Mouse (Mus musculus) limb, embryonic 15.5 days (tissue): ENCODE results near the gene Opcml. TPM values are rescaled to one million over a fixed set of nuclear protein-coding genes. Genes with fewer than 3 reads are reported as not detected.

ENCODE experiments used
- ATAC-seq: fragments of 200-750 bp; cut with Nextera tagmentation; 2 replicates; pipeline ENCODE4 v1.8.0; 2017; ENCODE audit warnings: low read depth, moderate TSS enrichment; ENCODE audit not compliant: insufficient number of reproducible peaks, low FRiP score, low TSS enrichment
- H3K27ac ChIP-seq: fragments of 300-500 bp; sonication (generic); 2 replicates; pipeline ENCODE4 v1.5.1; 2015; ENCODE audit warnings: moderate library complexity, mild to moderate bottlenecking, inconsistent platforms
- H3K27me3 ChIP-seq: fragments of 300-500 bp; sonication (generic); 2 replicates; pipeline ENCODE4 v1.6.1; 2015; ENCODE audit warnings: inconsistent platforms
- H3K36me3 ChIP-seq: fragments of 300-500 bp; sonication (generic); 2 replicates; pipeline ENCODE4 v1.6.1; 2015; ENCODE audit warnings: inconsistent platforms
- H3K4me1 ChIP-seq: fragments of 300-500 bp; sonication (generic); 2 replicates; pipeline ENCODE4 v1.6.1; 2015; ENCODE audit warnings: inconsistent platforms
- H3K4me2 ChIP-seq: fragments of 300-500 bp; sonication (generic); 2 replicates; pipeline ENCODE4 v1.6.1; 2015; ENCODE audit warnings: mild to moderate bottlenecking, inconsistent platforms
- H3K4me3 ChIP-seq: fragments of 300-500 bp; sonication (generic); 2 replicates; pipeline ENCODE4 v1.5.1; 2015; ENCODE audit warnings: mild to moderate bottlenecking, inconsistent platforms
- H3K9ac ChIP-seq: fragments of 300-500 bp; sonication (generic); 2 replicates; pipeline ENCODE4 v1.6.1; 2015; ENCODE audit warnings: inconsistent platforms
- H3K9me3 ChIP-seq: fragments of 300-500 bp; sonication (generic); 2 replicates; pipeline ENCODE4 v1.6.1; 2016; ENCODE audit warnings: inconsistent platforms
- WGBS: fragments of 180-500 bp; shearing (Covaris S2); methylation state at CpG from one replicate; pipeline ENCODE4 v1.1.7; 2015; 5-methylcytosine and 5-hydroxymethylcytosine counted together
- polyA plus RNA-seq: library from polyadenylated mRNA; unstranded; fragments of >200 nt; fragmentation: Nextera tagmentation; extraction: Ambion mirVana; gene quantifications from 2 replicates; pipeline ENCODE4 v1.2.1, GENCODE M21; 2015

Gene Opcml
- polyA plus RNA-seq, 1 experiment from 2014 or later = 4.9 TPM

DNA sequence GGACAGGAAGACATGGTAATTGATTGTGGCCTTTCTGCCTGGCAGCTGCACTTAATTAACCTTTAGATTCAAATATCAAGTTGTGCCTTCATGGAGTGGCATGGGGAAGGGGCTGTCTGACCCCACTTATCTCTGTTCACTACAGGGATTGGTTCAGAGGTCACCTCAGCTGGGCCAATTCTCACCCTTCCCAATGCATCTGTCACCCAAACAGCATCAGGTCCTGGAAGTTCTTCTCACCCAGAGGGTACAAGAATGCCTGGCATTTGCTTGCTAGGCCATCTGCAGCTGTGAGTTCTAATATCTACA lies 516.5 kb downstream of the Opcml start:
- Histone ChIP-seq H3K36me3 (no peaks in the 10 kb centered on the region), H3K4me2 (no peak overlapping the region), H3K27me3 (no peaks in the 10 kb centered on the region), H3K9me3 (no peaks in the 10 kb centered on the region), H3K4me3 (no peak overlapping the region), H3K4me1 (no peaks in the 10 kb centered on the region), H3K27ac (no peak overlapping the region), H3K9ac (no peak overlapping the region)
- ATAC-seq = no peak

DNA sequence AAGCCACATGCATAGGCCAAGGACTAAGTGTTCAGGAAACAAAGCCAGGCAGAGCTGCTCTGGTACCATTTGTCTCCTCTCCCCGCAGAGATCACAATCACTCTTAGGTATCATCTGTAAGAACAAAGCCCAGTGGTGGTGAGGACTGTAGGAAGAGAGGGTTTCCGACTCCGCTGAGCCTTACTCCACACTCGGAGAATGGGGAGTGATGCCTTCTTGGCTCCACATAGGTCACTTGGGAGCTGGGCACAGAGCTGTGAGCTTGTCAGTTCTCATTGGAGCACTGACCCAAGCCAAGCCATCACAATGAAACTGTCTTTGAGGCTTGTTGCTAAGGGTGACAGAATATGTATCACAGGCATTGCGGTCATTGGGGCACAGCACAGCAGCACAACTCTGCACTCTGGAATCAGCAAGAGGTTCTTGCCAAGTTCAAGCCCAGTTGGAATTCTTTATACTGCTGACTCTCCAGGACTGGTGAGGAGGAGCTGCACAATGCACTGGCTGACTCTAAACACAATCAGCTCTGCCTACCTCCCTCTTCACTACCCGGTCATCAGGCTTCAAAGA lies 517.0 kb downstream of the Opcml start:
- Histone ChIP-seq H3K36me3 (no peaks in the 10 kb centered on the region), H3K9me3 (no peaks in the 10 kb centered on the region), H3K4me2 (no peak overlapping the region), H3K9ac (no peak overlapping the region), H3K4me1 (no peaks in the 10 kb centered on the region), H3K27ac (no peak overlapping the region), H3K27me3 (no peaks in the 10 kb centered on the region), H3K4me3 (no peak overlapping the region)
- 74% methylated on average over 6 of the region's 6 CpGs for WGBS
- ATAC-seq = no peak

DNA sequence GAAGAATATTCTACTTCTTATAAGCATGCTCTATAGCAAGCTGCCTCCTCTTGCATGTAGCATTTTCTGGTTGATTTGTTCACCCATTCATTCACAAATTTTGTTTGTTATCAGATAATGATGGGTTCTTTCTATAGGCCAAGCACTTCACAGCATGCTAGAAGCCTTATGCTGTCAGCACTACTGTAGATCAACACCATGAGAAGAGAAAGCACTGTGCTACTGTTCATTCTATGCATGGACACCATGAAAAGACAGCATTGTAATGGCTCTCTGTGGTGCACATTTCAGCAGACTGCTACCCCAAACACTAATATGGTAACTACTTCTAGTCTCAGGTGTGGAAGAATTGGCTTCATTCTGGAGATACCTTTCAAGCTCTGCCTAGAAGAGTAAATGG lies 527.3 kb downstream of the Opcml start:
- no peak overlapping the region for H3K4me2 ChIP-seq
- no peaks in the 10 kb centered on the region for H3K4me1 ChIP-seq

DNA sequence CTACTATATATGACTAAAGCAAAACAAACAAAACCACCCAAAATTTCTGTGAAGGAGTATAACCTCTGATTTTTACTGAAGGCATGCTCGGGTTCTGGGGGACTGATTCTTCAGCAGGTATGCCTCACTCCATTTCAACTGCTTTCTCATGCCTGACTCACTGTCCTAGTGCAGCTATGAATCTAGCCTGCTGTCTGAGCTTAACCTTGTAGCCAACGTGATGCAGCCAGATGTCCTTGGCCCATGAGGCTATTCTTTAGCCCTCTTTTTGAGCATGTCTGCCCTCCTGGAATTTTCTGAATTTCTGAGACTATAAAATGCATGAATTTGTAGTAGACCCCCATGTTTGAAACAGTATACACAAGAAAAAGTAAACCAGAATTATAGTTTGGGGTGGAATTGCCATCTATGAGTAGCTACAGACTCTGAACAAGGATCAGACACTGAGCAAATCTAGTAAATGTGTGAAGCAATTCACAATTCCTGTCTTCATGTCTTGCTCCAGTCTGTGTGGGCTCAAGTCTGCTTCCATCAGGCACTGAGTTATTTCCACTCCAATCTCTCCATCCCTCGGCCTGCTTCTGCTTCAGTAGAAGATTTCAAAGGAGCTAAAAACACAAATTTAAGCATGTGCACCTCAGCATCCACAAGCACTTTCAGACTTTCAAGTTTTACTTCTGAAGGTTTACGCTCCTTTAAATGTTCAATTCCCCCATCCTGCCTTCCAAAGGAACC lies 528.6 kb downstream of the Opcml start:
- H3K4me3 ChIP-seq = no peak overlapping the region
- H3K4me2 ChIP-seq = no peak overlapping the region
- no peak for ATAC-seq
- H3K36me3 ChIP-seq = no peaks in the 10 kb centered on the region
- H3K9ac ChIP-seq = no peak overlapping the region
- no peaks in the 10 kb centered on the region for H3K27me3 ChIP-seq
- 74% methylated on average over 4 of the region's 4 CpGs for WGBS
- H3K4me1 ChIP-seq = no peaks in the 10 kb centered on the region
- H3K9me3 ChIP-seq = no peaks in the 10 kb centered on the region
- H3K27ac ChIP-seq = no peak overlapping the region

More for the DNA sequence above, 527.3 kb downstream of the Opcml start:
- no peak for ATAC-seq
- no peaks in the 10 kb centered on the region for H3K9me3 ChIP-seq
- H3K4me3 ChIP-seq = no peak overlapping the region
- H3K9ac ChIP-seq = no peak overlapping the region
- H3K27me3 ChIP-seq = no peaks in the 10 kb centered on the region
- H3K36me3 ChIP-seq = no peaks in the 10 kb centered on the region
- no peak overlapping the region for H3K27ac ChIP-seq

- no peak overlapping the region for H3K4me3 ChIP-seq
- H3K9me3 ChIP-seq = no peaks in the 10 kb centered on the region
- H3K4me2 ChIP-seq = no peak overlapping the region
- no peaks in the 10 kb centered on the region for H3K27me3 ChIP-seq
- no peak for ATAC-seq
- no peak overlapping the region for H3K27ac ChIP-seq
- no peaks in the 10 kb centered on the region for H3K4me1 ChIP-seq
- H3K36me3 ChIP-seq = no peaks in the 10 kb centered on the region
- 81% methylated on average over 1 of the region's 1 CpGs for WGBS
- no peak overlapping the region for H3K9ac ChIP-seq
These were observed 529.2 kb downstream of the Opcml start for GRCm38 (mm10) chr9:28319802-28320201.

- ATAC-seq = no peak
These were observed 537.4 kb downstream of the Opcml start for GRCm38 (mm10) chr9:28327985-28328384.

GRCm38 (mm10) chr9:28328434-28328833 lies 537.9 kb downstream of the Opcml start:
- ATAC-seq = no peak
- H3K4me2 ChIP-seq = no peak overlapping the region
- H3K36me3 ChIP-seq = no peaks in the 10 kb centered on the region
- no peaks in the 10 kb centered on the region for H3K4me1 ChIP-seq
- no peak overlapping the region for H3K9ac ChIP-seq
- H3K4me3 ChIP-seq = no peak overlapping the region
- H3K9me3 ChIP-seq = no peaks in the 10 kb centered on the region
- no peak overlapping the region for H3K27ac ChIP-seq
- H3K27me3 ChIP-seq = no peaks in the 10 kb centered on the region
- 80% methylated on average over 2 of the region's 2 CpGs for WGBS

More at GRCm38 (mm10) chr9:28327985-28328384, 537.4 kb downstream of the Opcml start:
- no peaks in the 10 kb centered on the region for H3K27me3 ChIP-seq
- no peak overlapping the region for H3K9ac ChIP-seq
- 27% methylated on average over 4 of the region's 4 CpGs for WGBS
- no peaks in the 10 kb centered on the region for H3K36me3 ChIP-seq
- H3K4me2 ChIP-seq = no peak overlapping the region
- no peaks in the 10 kb centered on the region for H3K9me3 ChIP-seq
- no peak overlapping the region for H3K4me3 ChIP-seq
- no peaks in the 10 kb centered on the region for H3K4me1 ChIP-seq
- H3K27ac ChIP-seq = no peak overlapping the region

DNA sequence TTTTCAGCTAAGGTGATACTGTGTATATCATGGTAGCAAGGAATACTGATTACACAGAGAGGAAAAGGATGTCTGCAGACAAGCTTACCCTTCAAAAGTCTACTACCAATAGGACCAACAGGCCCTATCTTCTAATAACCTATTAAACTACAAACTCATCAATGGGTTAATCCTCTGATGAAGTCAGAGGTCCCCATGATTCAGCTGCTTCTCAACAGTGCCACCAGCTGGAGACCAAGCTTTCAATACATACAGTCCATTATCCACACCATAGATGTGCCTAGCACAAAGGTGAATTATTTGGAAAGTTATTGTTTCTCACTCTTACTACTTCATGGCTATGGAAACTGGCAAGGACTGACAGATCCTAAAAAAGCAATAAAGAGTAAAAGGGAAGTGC lies 538.9 kb downstream of the Opcml start:
- H3K4me3 ChIP-seq = no peak overlapping the region
- H3K9ac ChIP-seq = no peak overlapping the region
- H3K4me2 ChIP-seq = no peak overlapping the region
- no peaks in the 10 kb centered on the region for H3K36me3 ChIP-seq
- no peaks in the 10 kb centered on the region for H3K27me3 ChIP-seq
- no peak for ATAC-seq
- H3K9me3 ChIP-seq = no peaks in the 10 kb centered on the region
- H3K27ac ChIP-seq = no peak overlapping the region
- H3K4me1 ChIP-seq = no peaks in the 10 kb centered on the region

DNA sequence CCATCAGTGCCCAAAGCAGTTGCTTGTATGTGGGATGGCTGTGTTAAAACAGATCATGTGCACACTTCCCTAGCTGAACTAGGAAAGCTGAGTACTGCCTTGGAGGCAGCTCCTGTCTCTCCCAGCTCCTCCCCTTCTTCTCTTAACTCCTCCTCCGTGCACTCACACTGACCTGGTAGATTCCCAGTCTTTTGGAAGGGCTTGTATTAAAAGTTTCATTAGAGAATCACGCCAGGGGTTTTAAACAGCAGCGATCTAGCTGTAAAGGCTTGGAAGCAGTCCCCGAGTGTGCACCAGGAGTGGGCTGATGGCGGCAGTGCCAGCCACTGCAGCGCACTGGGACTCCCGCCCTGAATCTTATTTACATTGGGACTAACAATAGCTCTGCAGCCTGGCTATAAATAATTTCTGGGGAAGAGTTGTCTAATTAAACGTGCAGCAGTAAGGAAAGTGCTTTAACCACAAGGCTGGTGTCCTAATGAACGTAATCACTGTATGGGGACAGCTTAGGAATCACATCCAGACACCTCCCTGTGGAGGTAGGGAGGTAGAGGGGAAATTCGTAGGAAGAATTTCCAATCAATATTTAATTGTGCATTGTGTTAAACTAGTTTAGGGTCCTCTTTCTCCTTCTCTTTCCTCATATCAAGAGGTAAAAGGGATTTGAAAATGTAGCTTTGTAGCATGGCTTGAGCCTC lies 546.1 kb downstream of the Opcml start:
- no peak overlapping the region for H3K27ac ChIP-seq
- ATAC-seq = no peak
- no peaks in the 10 kb centered on the region for H3K4me1 ChIP-seq

GRCm38 (mm10) chr9:28337837-28338236 lies 547.3 kb downstream of the Opcml start:
- no peak overlapping the region for H3K9ac ChIP-seq
- H3K4me3 ChIP-seq = no peak overlapping the region
- no peaks in the 10 kb centered on the region for H3K27me3 ChIP-seq
- ATAC-seq = no peak
- no peaks in the 10 kb centered on the region for H3K4me1 ChIP-seq
- no peak overlapping the region for H3K4me2 ChIP-seq
- no peaks in the 10 kb centered on the region for H3K9me3 ChIP-seq
- WGBS = 59% methylated on average over 2 of the region's 2 CpGs
- H3K27ac ChIP-seq = no peak overlapping the region
- no peaks in the 10 kb centered on the region for H3K36me3 ChIP-seq

More for the DNA sequence above, 546.1 kb downstream of the Opcml start:
- H3K27me3 ChIP-seq = no peaks in the 10 kb centered on the region
- H3K36me3 ChIP-seq = no peaks in the 10 kb centered on the region
- no peaks in the 10 kb centered on the region for H3K9me3 ChIP-seq
- 20% methylated on average over 10 of the region's 10 CpGs for WGBS
- no peak overlapping the region for H3K9ac ChIP-seq
- H3K4me3 ChIP-seq = no peak overlapping the region
- no peak overlapping the region for H3K4me2 ChIP-seq

- H3K36me3 ChIP-seq = no peaks in the 10 kb centered on the region
- H3K4me1 ChIP-seq = no peaks in the 10 kb centered on the region
- no peak for ATAC-seq
- no peaks in the 10 kb centered on the region for H3K9me3 ChIP-seq
- no peaks in the 10 kb centered on the region for H3K27me3 ChIP-seq
- no peak overlapping the region for H3K4me3 ChIP-seq
- H3K4me2 ChIP-seq = no peak overlapping the region
- no peak overlapping the region for H3K9ac ChIP-seq
- H3K27ac ChIP-seq = no peak overlapping the region
These were observed 564.4 kb downstream of the Opcml start for GRCm38 (mm10) chr9:28354978-28355377.

DNA sequence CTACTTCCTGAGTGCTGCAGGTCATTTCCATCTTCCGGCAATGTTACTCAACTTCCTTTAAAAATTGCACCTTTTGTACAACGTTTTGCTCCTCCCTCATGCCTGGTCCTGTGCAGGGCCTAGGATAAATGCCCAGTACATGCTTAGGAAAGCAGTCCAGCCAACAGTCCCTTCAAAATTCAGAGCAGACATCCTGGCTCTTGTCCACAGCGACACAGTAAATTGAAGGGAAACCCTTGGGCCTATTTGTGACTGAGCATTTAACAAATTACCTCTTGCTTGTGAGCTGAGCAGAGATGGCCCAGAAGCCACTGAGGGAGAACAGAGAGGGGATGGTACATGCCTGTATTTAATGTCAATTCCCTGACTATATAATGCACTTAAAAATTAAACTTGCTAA lies 567.4 kb downstream of the Opcml start:
- no peak overlapping the region for H3K4me3 ChIP-seq
- H3K27me3 ChIP-seq = no peaks in the 10 kb centered on the region
- H3K9ac ChIP-seq = no peak overlapping the region
- no peak overlapping the region for H3K27ac ChIP-seq
- no peak overlapping the region for H3K4me2 ChIP-seq
- no peak for ATAC-seq
- H3K4me1 ChIP-seq = no peaks in the 10 kb centered on the region
- H3K36me3 ChIP-seq = no peaks in the 10 kb centered on the region
- no peaks in the 10 kb centered on the region for H3K9me3 ChIP-seq
- 54% methylated on average over 3 of the region's 3 CpGs for WGBS
